9 mouse cellular contexts compared by ENCODE assay signal in the genomic region with DNA sequence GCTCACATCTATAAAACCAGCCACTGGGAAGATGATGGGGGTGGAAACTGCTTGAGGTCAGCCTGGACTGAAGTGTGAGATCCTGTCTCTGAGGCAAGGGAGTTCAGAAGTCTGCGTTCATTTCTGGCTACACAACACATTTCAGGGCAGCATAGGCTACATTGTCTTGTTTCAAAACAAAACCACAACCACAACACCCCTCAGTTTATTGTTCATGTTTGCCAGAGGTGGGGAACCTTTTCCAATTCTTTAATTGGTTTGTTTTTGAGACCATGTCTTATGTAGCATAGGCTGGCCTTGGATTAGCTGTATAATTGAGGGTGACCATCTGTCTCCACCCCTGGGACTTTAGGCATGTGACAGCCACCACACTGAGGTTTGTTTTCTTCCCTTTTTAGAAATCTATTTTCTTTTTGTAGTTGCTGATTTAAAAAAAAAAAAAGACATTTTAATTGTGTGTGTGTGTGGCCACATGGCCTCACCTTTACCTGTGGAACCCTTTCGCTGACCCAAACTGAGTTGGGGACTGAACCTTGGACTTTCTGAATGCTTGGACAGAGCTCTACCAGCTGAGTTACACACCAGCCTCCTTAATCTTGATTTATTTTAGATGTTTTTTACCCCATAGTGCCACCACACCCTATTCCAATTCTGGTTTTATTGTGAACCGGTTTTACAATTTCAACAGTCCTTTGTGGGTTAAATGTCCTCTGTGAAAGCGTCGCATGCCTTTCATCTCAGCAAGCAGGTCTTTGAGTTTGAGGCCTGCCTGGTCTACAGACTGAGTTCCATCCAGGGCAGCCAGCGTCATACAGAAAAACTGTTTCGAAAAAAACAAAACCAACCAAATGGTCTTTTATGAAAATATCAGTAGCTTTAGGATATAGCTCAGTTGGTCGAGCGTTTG. TPM values are rescaled to one million over a fixed set of nuclear protein-coding genes. Genes with fewer than 3 reads are reported as not detected.
DNase-seq lines count a peak whose midpoint lies in the region; ATAC-seq and TF ChIP-seq lines count a peak whose summit lies in the region.
"Had no signal": no experiment of that assay in that cellular context is flagged by ENCODE, and none has a peak within 500 bp of the region (broad histone marks: within the 10 kb centered on the region; RNA-seq: fewer than 3 reads in every experiment).

No protein-coding gene starts in this region.

- no peak for ATAC-seq in heart, embryonic 11.5 days (replicated peaks; ENCODE audit: insufficient number of reproducible peaks, low FRiP score, low TSS enrichment)
- ATAC-seq in forebrain, postnatal 0 days = no peak
- ATAC-seq in cerebellum, adult (ENCODE audit: insufficient number of reproducible peaks, low FRiP score, low TSS enrichment) = no peak

- no peak for TF ChIP-seq CTCF in ES-Bruce4 (IDR thresholded peaks at IDR 0.05; ENCODE audit: low read depth, low read length)
- no peak for TF ChIP-seq CTCF in forebrain, postnatal 0 days (IDR thresholded peaks at IDR 0.05; ENCODE audit: low read depth)

- no peaks in the 10 kb centered on the region for H3K27me3 ChIP-seq in heart, embryonic 11.5 days (ENCODE audit: control insufficient read depth, insufficient read depth, low read length)
- H3K27me3 ChIP-seq in ES-Bruce4 (ENCODE audit: control insufficient read depth, insufficient read depth, low read length, poor library complexity, severe bottlenecking) = no peaks in the 10 kb centered on the region
- no peaks in the 10 kb centered on the region for H3K27me3 ChIP-seq in forebrain, postnatal 0 days (ENCODE audit: insufficient read depth, low read length)

- no peak overlapping the region for H3K4me3 ChIP-seq in heart, embryonic 11.5 days (ENCODE audit: low read depth, low read length)
- H3K4me3 ChIP-seq in ES-Bruce4 (ENCODE audit: low read depth, low read length) (peak overlapping the region; percentile 22; the same call in 1 of the 2 replicates), macrophage (ENCODE audit: inconsistent target) (no peak overlapping the region)
- peak overlapping the region; percentile 36 for H3K4me3 ChIP-seq in forebrain, postnatal 0 days (ENCODE audit: low read depth, low read length)

- H3K9me3 ChIP-seq in heart, embryonic 11.5 days (replicated peaks; ENCODE audit: control insufficient read depth, low read length) = no peaks in the 10 kb centered on the region
- no peaks in the 10 kb centered on the region for H3K9me3 ChIP-seq in ES-Bruce4 (replicated peaks; ENCODE audit: control insufficient read depth, insufficient read depth, low read length, poor library complexity, severe bottlenecking)
- H3K9me3 ChIP-seq in forebrain, postnatal 0 days (ENCODE audit: low read length) = no peaks in the 10 kb centered on the region

- peak overlapping the region; percentile 64 for H3K4me2 ChIP-seq in heart, embryonic 11.5 days
- peak overlapping the region; percentile 54 for H3K4me2 ChIP-seq in forebrain, postnatal 0 days (ENCODE audit: low read depth)

- no peaks in the 10 kb centered on the region for H3K36me3 ChIP-seq in heart, embryonic 11.5 days (ENCODE audit: control insufficient read depth, insufficient read depth, low read length)
- H3K36me3 ChIP-seq in ES-Bruce4 (ENCODE audit: control insufficient read depth, insufficient read depth, low read length, poor library complexity, severe bottlenecking) (no peaks in the 10 kb centered on the region), macrophage (ENCODE audit: inconsistent target) (no peaks in the 10 kb centered on the region)
- H3K36me3 ChIP-seq in forebrain, postnatal 0 days (ENCODE audit: insufficient read depth) = no peaks in the 10 kb centered on the region

- H3K4me1 ChIP-seq in heart, embryonic 11.5 days (ENCODE audit: control insufficient read depth, insufficient read depth, low read length) = peaks cover 4% of the 10 kb centered on the region
- peaks cover 5% of the 10 kb centered on the region for H3K4me1 ChIP-seq in ES-Bruce4 (ENCODE audit: control insufficient read depth, insufficient read depth, low read length)
- 0 out of 2 replicates have a peak, but pooled peaks cover 5% of the 10 kb centered on the region for H3K4me1 ChIP-seq in forebrain, postnatal 0 days (ENCODE audit: insufficient read depth)

- peak overlapping the region; percentile 96 for H3K27ac ChIP-seq in heart, embryonic 11.5 days (ENCODE audit: low read depth, low read length)
- H3K27ac ChIP-seq in ES-Bruce4 (ENCODE audit: insufficient read depth, low read length) (peak overlapping the region; percentile 100), macrophage (peak overlapping the region; percentile 89)
- H3K27ac ChIP-seq in forebrain, postnatal 0 days (ENCODE audit: low read depth, low read length) = peak overlapping the region; percentile 77

- DNase-seq in heart, adult 8-10 months (ENCODE audit: low spot score) = no peak
- no peak for DNase-seq in forebrain, postnatal 0 days
- no peak for DNase-seq in testis, postnatal 14 days (ENCODE audit: low spot score)
- no peak for DNase-seq in cerebellum, adult 18-20 months

- TF ChIP-seq POLR2A in ES-Bruce4 (IDR thresholded peaks at IDR 0.05; ENCODE audit: insufficient read depth, low read length) = no peak

- H3K79me2 ChIP-seq in macrophage (ENCODE audit: inconsistent target) = peaks cover 13% of the 10 kb centered on the region

- 84% methylated on average over 9 of the region's 9 CpGs for WGBS in heart, embryonic 11.5 days (ENCODE audit: insufficient replicate concordance)
- WGBS in forebrain, postnatal 0 days = 82% methylated on average over 9 of the region's 9 CpGs
- 72% methylated on average over 9 of the region's 9 CpGs for WGBS in macrophage (ENCODE audit: missing documents)

- no peak for TF ChIP-seq EP300 in ES-Bruce4 (IDR thresholded peaks at IDR 0.05; ENCODE audit: insufficient read depth, low read depth, low read length)

- peak overlapping the region; percentile 75 for H3K9ac ChIP-seq in heart, embryonic 11.5 days (ENCODE audit: low read depth, low read length)
- H3K9ac ChIP-seq in ES-Bruce4 (ENCODE audit: low read depth, poor library complexity, severe bottlenecking) = peak overlapping the region; percentile 79
- H3K9ac ChIP-seq in forebrain, postnatal 0 days = peak overlapping the region; percentile 54

RNA-seq across cellular contexts. Expression of a gene that starts 17.8 kb away (rescaled TPM):
- 0.93 and 2.3 TPM in 2 replicates for polyA plus RNA-seq in heart, embryonic 11.5 days (2014; fragmentation: Nextera tagmentation; extraction: Ambion mirVana)
- total RNA-seq in heart, adult 8-10 months (2022) = under 1 TPM in 3 of 4 experiments, not detected in 1; 0.44 to 0.53 (median 0.46) TPM
- polyA plus RNA-seq in ES-Bruce4 (2011; ENCODE audit: insufficient read depth, insufficient read length, low read depth, missing spikeins) (6.3 and 9.5 TPM in 2 replicates), macrophage (2018) (2.8 to 3.3 TPM (median 3.0 TPM) in 3 replicates)
- total RNA-seq in forebrain, postnatal 0 days (2014; rRNA removed) = 6.5 and 7.0 TPM in 2 replicates
- 2.5 and 4.0 TPM in 2 replicates for polyA plus RNA-seq in forebrain, postnatal 0 days (2015; fragmentation: Nextera tagmentation; extraction: Ambion mirVana)
- 1 to 10 TPM in 24 of 26 experiments, not detected in 2; 1.1 to 5.4 (median 2.5) TPM for total RNA-seq in macrophage (2018; cell fraction: chromatin; rRNA removed)
- total RNA-seq in macrophage (2018; cell fraction: cytosol; rRNA removed) = 1 to 10 TPM; 1.6 to 5.2 (median 3.2) TPM
- 1 to 10 TPM in 25 of 26 experiments, under 1 TPM in 1; 0.93 to 5.9 (median 3.7) TPM for total RNA-seq in macrophage (2018; cell fraction: nucleus; rRNA removed)

RNA-seq across cellular contexts. Expression of a gene that starts 22.1 kb away (rescaled TPM):
- 103 and 108 TPM in 2 replicates for polyA plus RNA-seq in heart, embryonic 11.5 days (2014; fragmentation: Nextera tagmentation; extraction: Ambion mirVana)
- 100 to 1,000 TPM; 265 to 313 (median 289) TPM for total RNA-seq in heart, adult 8-10 months (2022)
- 372 TPM in 2 replicates for polyA plus RNA-seq in ES-Bruce4 (2011; ENCODE audit: insufficient read depth, insufficient read length, low read depth, missing spikeins)
- total RNA-seq in forebrain, postnatal 0 days (2014; rRNA removed) = 220 and 286 TPM in 2 replicates
- polyA plus RNA-seq in forebrain, postnatal 0 days (2015; fragmentation: Nextera tagmentation; extraction: Ambion mirVana) = 603 and 867 TPM in 2 replicates
- 100 to 1,000 TPM in 20 of 26 experiments, 10 to 100 TPM in 6; 53.4 to 231 (median 136) TPM for total RNA-seq in macrophage (2018; cell fraction: chromatin; rRNA removed)
- total RNA-seq in macrophage (2018; cell fraction: cytosol; rRNA removed) = 100 to 1,000 TPM; 212 to 334 (median 277) TPM
- total RNA-seq in macrophage (2018; cell fraction: nucleus; rRNA removed) = 100 to 1,000 TPM in 24 of 26 experiments, 10 to 100 TPM in 2; 92.5 to 392 (median 213) TPM
- 161 to 315 TPM (median 200 TPM) in 3 replicates for polyA plus RNA-seq in macrophage (2018)

RNA-seq across cellular contexts. Expression of a gene that starts 23.3 kb away (rescaled TPM):
- 0.16 TPM in 1 of 2 replicates, not detected in the other for polyA plus RNA-seq in heart, embryonic 11.5 days (2014; fragmentation: Nextera tagmentation; extraction: Ambion mirVana)
- total RNA-seq in heart, adult 8-10 months (2022) = not detected
- polyA plus RNA-seq in ES-Bruce4 (2011; ENCODE audit: insufficient read depth, insufficient read length, low read depth, missing spikeins) (2.0 and 2.4 TPM in 2 replicates), macrophage (2018) (not detected in 3 replicates)
- total RNA-seq in forebrain, postnatal 0 days (2014; rRNA removed) = 0.14 TPM in 1 of 2 replicates, not detected in the other
- 0.14 and 0.23 TPM in 2 replicates for polyA plus RNA-seq in forebrain, postnatal 0 days (2015; fragmentation: Nextera tagmentation; extraction: Ambion mirVana)
- not detected for total RNA-seq in macrophage (2018; cell fraction: chromatin; rRNA removed)
- total RNA-seq in macrophage (2018; cell fraction: cytosol; rRNA removed) = not detected
- total RNA-seq in macrophage (2018; cell fraction: nucleus; rRNA removed) = not detected
- total RNA-seq: gastrocnemius, postnatal 25 days had no signal

RNA-seq across cellular contexts. Expression of a gene that starts 38.0 kb away (rescaled TPM):
- polyA plus RNA-seq in heart, embryonic 11.5 days (2014; fragmentation: Nextera tagmentation; extraction: Ambion mirVana) = 24.7 and 27.2 TPM in 2 replicates
- 1 to 10 TPM; 6.0 to 7.3 (median 6.8) TPM for total RNA-seq in heart, adult 8-10 months (2022)
- polyA plus RNA-seq in ES-Bruce4 (2011; ENCODE audit: insufficient read depth, insufficient read length, low read depth, missing spikeins) (23.7 and 25.0 TPM in 2 replicates), macrophage (2018) (7.6 to 10.1 TPM (median 9.4 TPM) in 3 replicates)
- 19.5 and 25.3 TPM in 2 replicates for total RNA-seq in forebrain, postnatal 0 days (2014; rRNA removed)
- 17.6 and 20.0 TPM in 2 replicates for polyA plus RNA-seq in forebrain, postnatal 0 days (2015; fragmentation: Nextera tagmentation; extraction: Ambion mirVana)
- total RNA-seq in macrophage (2018; cell fraction: chromatin; rRNA removed) = 100 to 1,000 TPM in 2 of 26 experiments, 10 to 100 TPM in 23, 1 to 10 TPM in 1; 7.0 to 116 (median 33.1) TPM
- total RNA-seq in macrophage (2018; cell fraction: cytosol; rRNA removed) = 10 to 100 TPM in 21 of 26 experiments, 1 to 10 TPM in 5; 7.6 to 49.8 (median 26.9) TPM
- 10 to 100 TPM in 24 of 26 experiments, 1 to 10 TPM in 2; 6.1 to 96.6 (median 29.1) TPM for total RNA-seq in macrophage (2018; cell fraction: nucleus; rRNA removed)

Comparison
In these comparisons a context has a peak if more than half of its experiments do, and no peak if none do; other contexts are left out.
1. H3K4me3 ChIP-seq: peak in ES-Bruce4 (single experiment) and forebrain, postnatal 0 days (single experiment); none in heart, embryonic 11.5 days (single experiment) and macrophage (single experiment).
2. Peak in every context shown above with its lines, with median percentiles within 50 percentile points of each other: H3K27ac ChIP-seq and H3K9ac ChIP-seq.